Mouse (Mus musculus) kidney, postnatal 10 days (tissue): Measurements from ENCODE around the gene Ets2.
A peak's percentile ranks its signal among the peaks of the same experiment; 100 is the strongest.
"Not testable (repeated sequence)": the region's sequence is repeated elsewhere in the genome, so short reads cannot be mapped to it uniquely, and the experiment has no call there.

Experiments
- DNase-seq: peaks from one replicate; pipeline ENCODE4 v3.0.0; 2021; ENCODE audit warnings: mixed read lengths

Ets2 gene

GRCm38 (mm10) chr16:95736470-95736869 is 34.6 kb downstream of the Ets2 start:
- DNase-seq, result no peak

- DNase-seq, result no peak
Measured at GRCm38 (mm10) chr16:95739522-95739921, 37.6 kb downstream of the Ets2 start.

GRCm38 (mm10) chr16:95741358-95741757 is 39.5 kb downstream of the Ets2 start:
- no peak for DNase-seq

- no peak for DNase-seq
Measured at GRCm38 (mm10) chr16:95741915-95742739, 40.3 kb downstream of the Ets2 start.

GRCm38 (mm10) chr16:95742740-95743030 is 40.8 kb downstream of the Ets2 start:
- DNase-seq, result no peak

- no peak for DNase-seq
Measured at GRCm38 (mm10) chr16:95743104-95743503, 41.2 kb downstream of the Ets2 start.

GRCm38 (mm10) chr16:95744771-95745170 is 42.9 kb downstream of the Ets2 start:
- no peak for DNase-seq

- DNase-seq, result no peak
Measured at GRCm38 (mm10) chr16:95745685-95746084, 43.8 kb downstream of the Ets2 start.

GRCm38 (mm10) chr16:95746565-95746964 is 44.7 kb downstream of the Ets2 start:
- no peak for DNase-seq

- DNase-seq, result no peak
Measured at GRCm38 (mm10) chr16:95749291-95750103, 47.6 kb downstream of the Ets2 start.

GRCm38 (mm10) chr16:95750211-95750629 is 48.3 kb downstream of the Ets2 start:
- peak; percentile 39 for DNase-seq

GRCm38 (mm10) chr16:95752502-95752901 is 50.6 kb downstream of the Ets2 start:
- DNase-seq, result no peak

GRCm38 (mm10) chr16:95753295-95753694 is 51.4 kb downstream of the Ets2 start:
- DNase-seq, result no peak

GRCm38 (mm10) chr16:95759151-95759987 is 57.5 kb downstream of the Ets2 start:
- no peak for DNase-seq

- DNase-seq, result no peak
Measured at GRCm38 (mm10) chr16:95759988-95760391, 58.1 kb downstream of the Ets2 start.

GRCm38 (mm10) chr16:95761742-95762141 is 59.9 kb downstream of the Ets2 start:
- DNase-seq, result no peak

GRCm38 (mm10) chr16:95763201-95763600 is 61.3 kb downstream of the Ets2 start:
- no peak for DNase-seq

- DNase-seq, result not testable (repeated sequence)
Measured at GRCm38 (mm10) chr16:95764041-95764440, 62.2 kb downstream of the Ets2 start.

GRCm38 (mm10) chr16:95766181-95766580 is 64.3 kb downstream of the Ets2 start:
- DNase-seq, result no peak

- DNase-seq, result no peak
Measured at GRCm38 (mm10) chr16:95767246-95767645, 65.4 kb downstream of the Ets2 start.

- peak; percentile 43 for DNase-seq
Measured at GRCm38 (mm10) chr16:95769066-95769995, 67.5 kb downstream of the Ets2 start.

- DNase-seq, result no peak
Measured at GRCm38 (mm10) chr16:95769996-95770334, 68.1 kb downstream of the Ets2 start.
